Mouse (Mus musculus) fibroblast of lung, adult 2 months (primary cell): ENCODE results near the gene Chrna9.

Experiments used
- DNase-seq: peaks from one replicate; pipeline ENCODE4 v3.0.0-alpha.2; 2011; ENCODE audit warnings: low read depth

The Chrna9 gene

GRCm38 (mm10) chr5:66014437-66014836 lies 79.7 kb downstream of the Chrna9 start:
- no peak for DNase-seq

- no peak for DNase-seq
Observed at GRCm38 (mm10) chr5:66015449-66015961, 80.8 kb downstream of the Chrna9 start.

- DNase-seq = no peak
Observed at GRCm38 (mm10) chr5:66026796-66027195, 92.1 kb downstream of the Chrna9 start.
